Mouse (Mus musculus) small intestine, adult 2 months (tissue): ENCODE data around the gene Defb45.

ENCODE experiments used
- CTCF ChIP-seq: fragments of 200-500 bp; IDR thresholded peaks from 2 replicates; pipeline ENCODE4 v1.5.1; 2012; ENCODE audit warnings: low read depth, mild to moderate bottlenecking, control low read depth, inconsistent platforms, low read length, moderate library complexity, mixed read lengths; ENCODE audit not compliant: insufficient replicate concordance, insufficient read length; ENCODE audit errors: extremely low read depth
- POLR2A ChIP-seq: fragments of 200-500 bp; IDR thresholded peaks from 2 replicates; pipeline ENCODE4 v1.6.1; 2012; ENCODE audit warnings: low read depth, mild to moderate bottlenecking, control low read depth, inconsistent platforms, low read length, moderate library complexity

GRCm38 (mm10) chr2:152570313-152570712 is 28.9 kb downstream of the Defb45 start:
- TF ChIP-seq CTCF (no peak), POLR2A (no peak)
